Mouse (Mus musculus) liver, embryonic 11.5 days (tissue): Measurements from ENCODE around the gene Wfdc3. TPM values are rescaled to one million over a fixed set of nuclear protein-coding genes. Genes with fewer than 3 reads are reported as not detected.
A peak's percentile ranks its signal among the peaks of the same experiment; 100 is the strongest.

ENCODE experiments used
- ATAC-seq: fragments of 200-750 bp; cut with Nextera tagmentation; replicated peaks from 2 replicates; pipeline ENCODE4 v1.8.0; 2017; ENCODE audit warnings: moderate number of reproducible peaks, mild to moderate bottlenecking, moderate TSS enrichment, moderate library complexity; ENCODE audit not compliant: low FRiP score
- DNase-seq: peaks from one replicate; pipeline ENCODE4 v3.0.0-alpha.2; 2017; ENCODE audit warnings: low spot score
- H3K27ac ChIP-seq: fragments of 300-500 bp; sonication (generic); 2 replicates; pipeline ENCODE4 v1.5.1; 2014; ENCODE audit warnings: mild to moderate bottlenecking, low read depth, low read length, control low read depth
- H3K27me3 ChIP-seq: fragments of 300-500 bp; sonication (generic); replicated peaks from 2 replicates; pipeline ENCODE4 v1.6.1; 2014; ENCODE audit warnings: low read length, mixed read lengths; ENCODE audit not compliant: control insufficient read depth, insufficient read depth
- H3K36me3 ChIP-seq: fragments of 300-500 bp; sonication (generic); 2 replicates; pipeline ENCODE4 v1.6.1; 2014; ENCODE audit warnings: mild to moderate bottlenecking, low read length, moderate library complexity, mixed read lengths; ENCODE audit not compliant: control insufficient read depth, insufficient read depth
- H3K4me1 ChIP-seq: fragments of 300-500 bp; sonication (generic); replicated peaks from 2 replicates; pipeline ENCODE4 v1.6.1; 2014; ENCODE audit warnings: low read length, mixed read lengths; ENCODE audit not compliant: control insufficient read depth, insufficient read depth
- H3K4me2 ChIP-seq: fragments of 300-500 bp; sonication (generic); 2 replicates; pipeline ENCODE4 v1.6.1; 2014; ENCODE audit warnings: mild to moderate bottlenecking, control low read depth, moderate library complexity
- H3K4me3 ChIP-seq: fragments of 300-500 bp; sonication (generic); 2 replicates; pipeline ENCODE4 v1.5.1; 2014; ENCODE audit warnings: low read depth, low read length, control low read depth
- H3K9ac ChIP-seq: fragments of 300-500 bp; sonication (generic); 2 replicates; pipeline ENCODE4 v1.6.1; 2014; ENCODE audit warnings: low read depth, low read length, control low read depth
- H3K9me3 ChIP-seq: fragments of 300-500 bp; sonication (generic); 2 replicates; pipeline ENCODE4 v1.6.1; 2016; ENCODE audit warnings: low read length, inconsistent platforms, mixed read lengths; ENCODE audit not compliant: control insufficient read depth
- WGBS: fragments of 180-500 bp; shearing (Covaris S2); extraction: QIAGEN DNeasy Blood & Tissue Kit; methylation state at CpG from one replicate; pipeline ENCODE4 v1.1.7; 2014; 5-methylcytosine and 5-hydroxymethylcytosine counted together
- polyA plus RNA-seq: library from polyadenylated mRNA; unstranded; fragments of >200 nt; fragmentation: Nextera tagmentation; extraction: Ambion mirVana; gene quantifications from 2 replicates; pipeline ENCODE4 v1.2.1, GENCODE M21; 2014

The Wfdc3 gene
- polyA plus RNA-seq = 0.18 and 0.38 TPM in 2 replicates

GRCm38 (mm10) chr2:164745843-164746479, at the start of gene Wfdc3, which contains the start of gene Dnttip1:
TSS of gene Wfdc3 (minus strand) at chr2:164745931.
TSS of gene Dnttip1 (plus strand) at chr2:164745983.
- ATAC-seq (peak; percentile 89), DNase-seq (peak; percentile 96)
- H3K27me3 ChIP-seq = no peaks in the 10 kb centered on the region
- peaks cover 10% of the 10 kb centered on the region for H3K36me3 ChIP-seq
- WGBS = 0% methylated on average over 55 of the region's 70 CpGs
- peak within 1 kb of the TSS; percentile 88 for H3K4me2 ChIP-seq
- H3K9me3 ChIP-seq = no peaks in the 10 kb centered on the region
- H3K9ac ChIP-seq = peak within 1 kb of the TSS; percentile 83
- peak within 1 kb of the TSS; percentile 87 for H3K4me3 ChIP-seq
- H3K27ac ChIP-seq = peak within 1 kb of the TSS; percentile 63; the same call in 1 of the 2 replicates
- H3K4me1 ChIP-seq = peaks cover 7% of the 10 kb centered on the region; the same call in 1 of the 2 replicates

- no peak overlapping the region for H3K9ac ChIP-seq
- H3K4me2 ChIP-seq = no peak overlapping the region
- H3K36me3 ChIP-seq = peaks cover 29% of the 10 kb centered on the region
- no peaks in the 10 kb centered on the region for H3K9me3 ChIP-seq
- no peaks in the 10 kb centered on the region for H3K4me1 ChIP-seq
- H3K4me3 ChIP-seq = no peak overlapping the region
- DNase-seq (peak; percentile 60), ATAC-seq (peak; percentile 71)
- no peaks in the 10 kb centered on the region for H3K27me3 ChIP-seq
- H3K27ac ChIP-seq = no peak overlapping the region
- WGBS = 32% methylated on average over 5 of the region's 5 CpGs
Measured at GRCm38 (mm10) chr2:164794293-164794692, 48.6 kb upstream of the Wfdc3 start.

DNA sequence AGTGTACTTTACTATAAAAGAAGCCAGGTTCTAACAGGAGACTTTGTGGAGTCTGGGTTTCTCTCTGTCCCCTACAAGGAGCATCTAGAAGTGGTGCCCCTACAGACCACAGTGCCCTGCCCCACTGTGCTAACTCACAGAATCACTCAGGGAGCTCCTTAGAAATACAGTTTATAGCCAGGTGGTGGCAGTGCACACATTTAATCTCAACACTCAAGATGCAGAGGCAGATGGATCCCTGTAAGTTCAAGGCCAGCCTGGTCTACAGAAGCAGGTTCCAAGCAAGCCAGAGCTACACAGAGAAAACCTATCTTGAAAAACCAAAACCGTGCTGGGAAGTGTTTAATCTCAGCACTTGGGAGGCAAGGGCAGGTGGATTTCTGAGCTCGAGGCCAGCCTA, 48.0 kb upstream of the Wfdc3 start:
- no peak overlapping the region for H3K27ac ChIP-seq
- ATAC-seq (no peak), DNase-seq (no peak)
- H3K4me2 ChIP-seq = no peak overlapping the region
- no peaks in the 10 kb centered on the region for H3K27me3 ChIP-seq
- H3K9ac ChIP-seq = no peak overlapping the region
- no peaks in the 10 kb centered on the region for H3K9me3 ChIP-seq
- peaks cover 29% of the 10 kb centered on the region for H3K36me3 ChIP-seq
- no peaks in the 10 kb centered on the region for H3K4me1 ChIP-seq
- 88% methylated on average over 2 of the region's 2 CpGs for WGBS
- no peak overlapping the region for H3K4me3 ChIP-seq

DNA sequence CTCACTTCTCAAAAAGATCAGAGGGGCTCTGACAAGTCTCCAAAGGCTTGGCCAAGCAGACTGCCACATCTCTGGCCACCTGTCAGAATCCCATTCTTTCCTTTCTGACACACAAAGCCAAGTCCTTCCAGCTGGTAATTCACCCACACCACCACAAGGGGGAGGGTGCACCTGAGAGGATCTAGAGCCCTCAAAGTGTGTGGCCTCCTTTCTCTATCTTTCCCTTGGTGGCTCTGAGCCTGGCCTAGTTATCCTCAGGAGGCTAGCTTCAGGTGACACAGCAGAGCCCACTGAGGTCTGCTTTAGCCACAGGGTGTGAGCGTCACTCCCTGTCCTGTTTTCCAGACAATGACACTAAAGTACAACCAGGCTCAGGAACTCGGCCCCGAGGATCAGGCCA, 47.5 kb upstream of the Wfdc3 start:
- DNase-seq (no peak), ATAC-seq (no peak)
- Histone ChIP-seq H3K27ac (no peak overlapping the region), H3K4me1 (0 out of 2 replicates have a peak, but pooled peaks cover 3% of the 10 kb centered on the region), H3K9ac (no peak overlapping the region), H3K27me3 (no peaks in the 10 kb centered on the region), H3K9me3 (no peaks in the 10 kb centered on the region), H3K4me2 (no peak overlapping the region), H3K4me3 (no peak overlapping the region), H3K36me3 (peaks cover 29% of the 10 kb centered on the region)
- 83% methylated on average over 3 of the region's 3 CpGs for WGBS

- ATAC-seq (no peak), DNase-seq (no peak)
- H3K27ac ChIP-seq = no peak overlapping the region
- no peak overlapping the region for H3K4me2 ChIP-seq
- no peaks in the 10 kb centered on the region for H3K9me3 ChIP-seq
- peaks cover 25% of the 10 kb centered on the region for H3K36me3 ChIP-seq
- H3K4me1 ChIP-seq = 0 out of 2 replicates have a peak, but pooled peaks cover 4% of the 10 kb centered on the region
- no peak overlapping the region for H3K9ac ChIP-seq
- WGBS = 91% methylated on average over 12 of the region's 12 CpGs
- no peaks in the 10 kb centered on the region for H3K27me3 ChIP-seq
- H3K4me3 ChIP-seq = no peak overlapping the region
Measured at GRCm38 (mm10) chr2:164792400-164793190, 46.9 kb upstream of the Wfdc3 start.

- H3K4me1 ChIP-seq = 0 out of 2 replicates have a peak, but pooled peaks cover 4% of the 10 kb centered on the region
- WGBS = 94% methylated on average over 18 of the region's 18 CpGs
- H3K9me3 ChIP-seq = no peaks in the 10 kb centered on the region
- DNase-seq (peak; percentile 29), ATAC-seq (no peak)
- no peaks in the 10 kb centered on the region for H3K27me3 ChIP-seq
- H3K9ac ChIP-seq = no peak overlapping the region
- no peak overlapping the region for H3K4me3 ChIP-seq
- H3K27ac ChIP-seq = no peak overlapping the region
- no peak overlapping the region for H3K4me2 ChIP-seq
- peaks cover 22% of the 10 kb centered on the region for H3K36me3 ChIP-seq
Measured at GRCm38 (mm10) chr2:164791841-164792261, 46.1 kb upstream of the Wfdc3 start.

- DNase-seq = no peak
- ATAC-seq = no peak
- H3K36me3 ChIP-seq = peaks cover 16% of the 10 kb centered on the region
- WGBS = 80% methylated on average over 4 of the region's 4 CpGs
- H3K27me3 ChIP-seq = 0 out of 2 replicates have a peak, but pooled peaks cover 3% of the 10 kb centered on the region
- 0 out of 2 replicates have a peak, but pooled peaks cover 8% of the 10 kb centered on the region for H3K4me1 ChIP-seq
- no peak overlapping the region for H3K9ac ChIP-seq
- no peak overlapping the region for H3K4me3 ChIP-seq
- H3K9me3 ChIP-seq = no peaks in the 10 kb centered on the region
- H3K4me2 ChIP-seq = no peak overlapping the region
- no peak overlapping the region for H3K27ac ChIP-seq
Measured at GRCm38 (mm10) chr2:164790451-164790850, 44.7 kb upstream of the Wfdc3 start.

- no peak overlapping the region for H3K4me2 ChIP-seq
- DNase-seq = no peak
- 0 out of 2 replicates have a peak, but pooled peaks cover 3% of the 10 kb centered on the region for H3K27me3 ChIP-seq
- ATAC-seq = 0 out of 2 replicates have a peak, but pooled peaks have one; percentile 24
- 0 out of 2 replicates have a peak, but pooled peaks cover 14% of the 10 kb centered on the region for H3K4me1 ChIP-seq
- H3K4me3 ChIP-seq = no peak overlapping the region
- WGBS = 70% methylated on average over 4 of the region's 4 CpGs
- H3K36me3 ChIP-seq = peaks cover 6% of the 10 kb centered on the region
- H3K27ac ChIP-seq = no peak overlapping the region
- H3K9ac ChIP-seq = no peak overlapping the region
- H3K9me3 ChIP-seq = no peaks in the 10 kb centered on the region
Measured at GRCm38 (mm10) chr2:164788411-164788810, 42.7 kb upstream of the Wfdc3 start.
